Mouse (Mus musculus): ENCODE results near the gene Rpl9-ps6.

DNA sequence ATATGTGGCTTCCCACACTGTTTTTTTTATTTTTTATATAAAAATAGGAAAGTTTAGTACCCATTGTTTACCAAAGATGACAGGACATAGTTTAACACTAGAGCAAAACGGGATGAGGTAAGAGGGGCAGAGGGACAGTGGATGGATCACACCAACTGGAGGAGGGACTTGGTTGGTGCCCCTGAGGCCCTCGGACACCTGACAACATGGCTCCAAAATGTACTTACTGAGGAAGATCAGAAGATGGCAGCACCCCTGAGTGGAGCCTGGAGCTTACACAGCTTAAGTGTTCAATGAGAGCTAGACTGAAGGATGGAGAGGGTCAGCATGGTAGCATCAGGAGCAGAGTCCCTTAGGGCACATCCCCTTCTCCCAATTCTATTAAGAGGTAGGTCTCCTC is 27.0 kb downstream of the Rpl9-ps6 start:
- TF ChIP-seq EP300 (optimal IDR thresholded peaks at IDR 0.05) = no peak
- TF ChIP-seq CTCF (IDR thresholded peaks at IDR 0.05; ENCODE audit: low read depth) = no peak
